Mouse (Mus musculus) thymus, adult 2 months (tissue): ENCODE measurements around the gene Emg1. TPM values are rescaled to one million over a fixed set of nuclear protein-coding genes. Genes with fewer than 3 reads are reported as not detected.
A peak's percentile ranks its signal among the peaks of the same experiment; 100 is the strongest.

ENCODE experiments used
- DNase-seq: peaks from one replicate; pipeline ENCODE4 v3.0.0; 2021
- H3K27ac ChIP-seq: fragments of 200-500 bp; 2 replicates; pipeline ENCODE4 v1.5.1; 2012; ENCODE audit warnings: low read length, control low read depth; ENCODE audit not compliant: control insufficient read depth, insufficient read depth
- H3K27me3 ChIP-seq: fragments of 200-500 bp; 2 replicates; pipeline ENCODE4 v1.6.1; 2012; ENCODE audit warnings: mild to moderate bottlenecking, low read length, moderate library complexity, mixed read lengths; ENCODE audit not compliant: control insufficient read depth, insufficient read depth
- H3K36me3 ChIP-seq: fragments of 200-500 bp; 2 replicates; pipeline ENCODE4 v1.6.1; 2012; ENCODE audit warnings: mild to moderate bottlenecking, low read length, moderate library complexity; ENCODE audit not compliant: control insufficient read depth, insufficient read depth
- H3K4me1 ChIP-seq: fragments of 200-500 bp; replicated peaks from 2 replicates; pipeline ENCODE4 v1.6.1; 2012; ENCODE audit warnings: low read length; ENCODE audit not compliant: control insufficient read depth, insufficient read depth
- H3K4me3 ChIP-seq: fragments of 200-500 bp; 2 replicates; pipeline ENCODE4 v1.5.1; 2012; ENCODE audit warnings: mild to moderate bottlenecking, low read length, control low read depth, moderate library complexity; ENCODE audit not compliant: control insufficient read depth, insufficient read depth
- CTCF ChIP-seq: fragments of 200-500 bp; IDR thresholded peaks from 2 replicates; pipeline ENCODE4 v1.5.1; 2012; ENCODE audit warnings: mild to moderate bottlenecking, control low read depth, low read length, moderate library complexity, borderline replicate concordance; ENCODE audit not compliant: control insufficient read depth, poor library complexity, insufficient read depth; ENCODE audit errors: extremely low read depth
- POLR2A ChIP-seq: fragments of 200-500 bp; IDR thresholded peaks from 2 replicates; pipeline ENCODE4 v1.6.1; 2012; ENCODE audit warnings: mild to moderate bottlenecking, low read length, control low read depth, moderate library complexity; ENCODE audit not compliant: control insufficient read depth, poor library complexity, insufficient read depth; ENCODE audit errors: extremely low read depth
- WGBS: fragments of 180-500 bp; shearing (Covaris S2); methylation state at CpG from one replicate; pipeline ENCODE4 v1.1.7; 2018; 5-methylcytosine and 5-hydroxymethylcytosine counted together
- polyA plus RNA-seq: library from polyadenylated mRNA; depleted of rRNA; stranded (reverse); fragments of >200 nt; gene quantifications from 2 replicates; pipeline ENCODE4 v1.2.3, GENCODE M21; 2012

The Emg1 gene
- polyA plus RNA-seq, 1 experiment: 210 TPM

GRCm38 (mm10) chr6:124732476-124733370 lies 20.7 kb upstream of the Emg1 start:
- DNase-seq: peak; percentile 87
- 5% methylated on average over 19 of the region's 19 CpGs for WGBS
- TF ChIP-seq POLR2A (peak; percentile 88), CTCF (peak; percentile 63; the same call in 1 of the 2 replicates)
- Histone ChIP-seq H3K4me1 (peaks cover 41% of the 10 kb centered on the region), H3K27ac (peak overlapping the region; percentile 83), H3K36me3 (peaks cover 14% of the 10 kb centered on the region), H3K27me3 (no peaks in the 10 kb centered on the region), H3K4me3 (peak overlapping the region; percentile 91)

- H3K27ac ChIP-seq: peak overlapping the region; percentile 83
- DNase-seq: no peak
- H3K4me1 ChIP-seq: peaks cover 41% of the 10 kb centered on the region
- peak overlapping the region; percentile 91; the same call in 1 of the 2 replicates for H3K4me3 ChIP-seq
- 73% methylated on average over 7 of the region's 7 CpGs for WGBS
- peaks cover 24% of the 10 kb centered on the region for H3K36me3 ChIP-seq
- no peaks in the 10 kb centered on the region for H3K27me3 ChIP-seq
- TF ChIP-seq CTCF: no peak
- TF ChIP-seq POLR2A: no peak
Observed at GRCm38 (mm10) chr6:124731038-124731437, 19.1 kb upstream of the Emg1 start.

GRCm38 (mm10) chr6:124729850-124730705 lies 18.1 kb upstream of the Emg1 start:
- Histone ChIP-seq H3K36me3 (peaks cover 33% of the 10 kb centered on the region), H3K4me1 (peaks cover 42% of the 10 kb centered on the region), H3K4me3 (peak overlapping the region; percentile 21), H3K27me3 (no peaks in the 10 kb centered on the region), H3K27ac (peak overlapping the region; percentile 83)
- WGBS: 14% methylated on average over 8 of the region's 8 CpGs
- TF ChIP-seq POLR2A: no peak
- no peak for TF ChIP-seq CTCF
- peak; percentile 62 for DNase-seq

DNA sequence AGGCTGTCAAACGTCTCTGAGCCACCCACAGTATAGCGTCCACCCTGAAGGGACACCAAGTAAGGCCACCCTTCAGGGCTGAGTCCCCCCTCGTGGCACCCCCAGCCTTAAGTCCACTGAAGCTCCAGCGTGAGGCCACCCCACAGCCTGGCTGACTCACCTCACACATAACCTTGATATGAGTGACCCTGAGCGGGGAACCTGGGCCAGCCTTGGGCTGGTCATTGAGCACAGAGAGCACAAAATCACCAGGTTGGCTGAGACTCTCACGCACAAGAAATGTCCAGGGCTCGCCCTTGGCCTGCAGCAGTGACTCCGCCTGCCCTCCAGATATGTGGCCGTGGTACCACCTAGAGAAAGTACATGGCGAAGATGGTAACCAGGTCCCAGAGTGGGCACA lies 16.6 kb upstream of the Emg1 start:
- Histone ChIP-seq H3K4me3 (no peak overlapping the region), H3K36me3 (peaks cover 41% of the 10 kb centered on the region), H3K4me1 (peaks cover 52% of the 10 kb centered on the region), H3K27ac (no peak overlapping the region), H3K27me3 (no peaks in the 10 kb centered on the region)
- TF ChIP-seq CTCF: no peak
- no peak for DNase-seq
- WGBS: 97% methylated on average over 10 of the region's 10 CpGs

- no peak for TF ChIP-seq POLR2A
- no peak for TF ChIP-seq CTCF
- 98% methylated on average over 10 of the region's 10 CpGs for WGBS
- Histone ChIP-seq H3K4me3 (no peak overlapping the region), H3K4me1 (peaks cover 55% of the 10 kb centered on the region), H3K27me3 (no peaks in the 10 kb centered on the region), H3K27ac (no peak overlapping the region), H3K36me3 (peaks cover 44% of the 10 kb centered on the region)
- no peak for DNase-seq
Observed at GRCm38 (mm10) chr6:124724472-124724871, 12.5 kb upstream of the Emg1 start.

- no peaks in the 10 kb centered on the region for H3K27me3 ChIP-seq
- peaks cover 38% of the 10 kb centered on the region for H3K36me3 ChIP-seq
- TF ChIP-seq CTCF (no peak), POLR2A (no peak)
- peaks cover 52% of the 10 kb centered on the region for H3K4me1 ChIP-seq
- no peak for DNase-seq
- 26% methylated on average over 8 of the region's 8 CpGs for WGBS
- H3K27ac ChIP-seq: peak overlapping the region; percentile 64
- H3K4me3 ChIP-seq: no peak overlapping the region
Observed at GRCm38 (mm10) chr6:124723541-124723940, 11.6 kb upstream of the Emg1 start.
